Mouse (Mus musculus) v-Abl transformed pro-B cells (cell line): ENCODE data around the gene Akap9.

Experiments used
- in situ Hi-C, 2 experiments: fragments of 400-800 bp; cut with MboI; formaldehyde crosslinking; loops; one replicate each; pipeline ENCODE4 v1.15.1; 2025; ENCODE audit not compliant: unreplicated experiment in 2 of 2

Gene Akap9

GRCm38 (mm10) chr5:4107056-4107455, 179.2 kb downstream of the Akap9 start:
- in situ Hi-C loops = loop anchor here (5.0 to 10.0 kb wide), 2 partner anchors 80 to 462 kb away; no protein-coding TSS in a partner anchor

GRCm38 (mm10) chr5:4112570-4113098, 184.8 kb downstream of the Akap9 start:
- in situ Hi-C loops = no loop called here
